Mouse (Mus musculus) adrenal gland, postnatal 4 days (tissue): ENCODE results near the gene Tmem206. TPM values are rescaled to one million over a fixed set of nuclear protein-coding genes. Genes with fewer than 3 reads are reported as not detected.

ENCODE experiments used
- DNase-seq, 2 experiments: peaks; one replicate each; pipeline ENCODE4 v3.0.0; 2021 to 2022; ENCODE audit warnings: low spot score in 2 of 2, mixed read lengths in 2 of 2
- total RNA-seq, 2 experiments: library from RNA; stranded (reverse); gene quantifications; 2 replicates each; pipeline ENCODE4 v1.2.3; 2021

The Tmem206 gene
- total RNA-seq, 2 experiments from 2014 or later: 8.0 to 10.4 TPM

- no peak for DNase-seq
Observed at GRCm38 (mm10) chr1:191307766-191308455, 17.8 kb upstream of the Tmem206 start.

DNA sequence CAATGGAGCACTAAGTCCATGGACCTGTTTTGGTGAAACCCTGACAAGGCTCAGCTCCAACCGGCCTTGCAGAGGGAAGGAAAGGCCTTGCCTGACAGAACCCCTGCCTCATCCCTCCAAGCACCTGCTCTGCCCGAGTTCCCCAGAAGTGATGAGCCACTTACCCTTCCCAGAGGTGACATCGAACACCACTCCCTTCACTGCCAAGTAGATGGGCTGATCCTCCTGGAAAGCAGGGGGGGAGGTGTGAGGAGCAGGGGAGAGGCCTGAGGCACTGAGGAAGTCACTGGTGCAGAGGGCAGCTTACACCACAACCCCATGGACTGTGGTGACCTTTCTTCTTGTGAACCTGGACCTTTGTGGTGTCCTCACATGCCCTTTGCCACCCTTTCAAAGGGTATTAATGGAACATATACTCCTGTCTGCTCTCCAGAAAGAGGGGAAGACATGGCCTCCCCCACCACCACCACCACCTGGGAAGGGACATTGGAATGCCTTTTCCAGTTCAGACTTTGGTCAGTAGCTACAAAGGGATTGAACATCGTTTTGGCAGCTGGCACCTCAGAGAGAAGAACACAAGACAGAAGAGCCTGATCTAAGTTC lies 14.3 kb upstream of the Tmem206 start:
- DNase-seq: no peak

DNA sequence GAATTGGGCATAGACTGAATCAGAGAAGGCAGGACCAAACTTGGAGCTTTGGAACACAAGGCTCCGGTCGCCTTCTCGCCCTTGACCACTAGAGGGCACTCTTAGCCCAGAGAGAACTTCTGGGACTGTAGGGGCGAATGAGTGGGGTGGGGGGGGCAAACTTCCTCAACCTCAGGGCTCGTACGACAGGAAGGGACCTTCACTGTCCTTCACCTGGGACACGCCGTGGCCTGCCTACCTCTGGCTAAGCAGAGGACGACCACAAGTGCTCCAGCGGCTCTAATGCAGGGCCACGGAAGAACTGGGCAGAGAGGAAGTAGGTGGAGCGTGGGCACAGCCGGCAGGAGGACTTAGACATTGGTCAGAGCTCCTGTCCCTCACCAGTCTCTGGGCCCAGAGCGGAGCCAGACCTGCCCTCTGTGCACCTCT lies 13.2 kb upstream of the Tmem206 start:
- peak in 1 of 2 experiments; percentile 70 for DNase-seq

GRCm38 (mm10) chr1:191313158-191313557 lies 12.6 kb upstream of the Tmem206 start:
- no peak for DNase-seq

GRCm38 (mm10) chr1:191313926-191314325 lies 11.8 kb upstream of the Tmem206 start:
- no peak for DNase-seq

DNA sequence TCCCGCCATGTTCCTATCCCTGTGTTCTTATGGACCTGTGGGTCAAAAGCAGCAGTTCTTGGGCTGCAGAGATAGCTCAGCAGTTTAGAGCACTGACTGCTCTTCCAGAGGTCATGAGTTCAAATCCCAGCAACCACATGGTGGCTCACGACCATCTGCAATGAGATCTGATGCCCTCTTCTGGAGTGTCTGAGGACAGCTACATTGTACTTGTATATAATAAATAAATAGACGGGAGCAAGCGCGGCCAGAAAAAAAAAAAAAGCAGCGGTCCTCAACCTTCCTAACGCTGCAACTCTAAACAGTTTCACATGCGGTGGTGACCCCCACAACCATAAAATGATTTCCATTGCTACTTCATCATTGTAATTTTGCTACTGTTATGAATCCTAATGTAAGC lies 8.9 kb upstream of the Tmem206 start:
- no peak for DNase-seq

DNA sequence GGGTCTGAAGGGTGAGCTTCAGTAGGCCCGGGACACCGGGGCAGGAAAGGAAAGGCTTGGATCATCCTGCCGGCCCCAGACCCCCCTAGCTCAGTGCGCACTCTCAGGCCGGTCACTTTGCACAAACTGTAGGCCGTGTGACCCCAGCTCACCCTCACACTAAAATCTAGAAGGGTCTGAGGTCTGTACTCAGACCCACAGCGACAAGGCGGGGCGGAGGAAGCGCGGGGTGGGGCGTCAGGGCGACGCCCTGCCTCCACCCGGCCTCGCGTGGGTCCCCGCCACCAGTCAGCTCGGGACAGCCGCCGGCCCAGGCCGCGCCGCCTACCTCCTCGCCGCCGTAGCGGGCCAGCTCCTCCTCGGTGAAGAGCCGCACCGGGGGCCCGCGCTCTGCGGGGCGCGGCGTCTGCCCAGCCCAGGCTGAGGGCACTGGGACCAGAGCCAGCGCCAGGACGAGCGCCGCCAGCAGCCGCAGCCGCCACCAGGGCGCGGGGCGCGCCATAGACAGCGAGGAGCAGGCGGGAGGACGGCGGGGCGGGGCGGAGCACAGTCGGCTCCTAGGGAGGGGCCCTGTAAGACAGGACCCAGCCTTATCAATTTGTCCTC lies 8.0 kb upstream of the Tmem206 start, which contains the start of gene Nenf:
Nenf (minus strand) TSS at position 604 of the 606 bp plus-strand sequence.
- DNase-seq: peak; percentile 58 to 70

- DNase-seq: peak in 1 of 2 experiments; percentile 45
Observed at GRCm38 (mm10) chr1:191318686-191319085, 7.0 kb upstream of the Tmem206 start.

DNA sequence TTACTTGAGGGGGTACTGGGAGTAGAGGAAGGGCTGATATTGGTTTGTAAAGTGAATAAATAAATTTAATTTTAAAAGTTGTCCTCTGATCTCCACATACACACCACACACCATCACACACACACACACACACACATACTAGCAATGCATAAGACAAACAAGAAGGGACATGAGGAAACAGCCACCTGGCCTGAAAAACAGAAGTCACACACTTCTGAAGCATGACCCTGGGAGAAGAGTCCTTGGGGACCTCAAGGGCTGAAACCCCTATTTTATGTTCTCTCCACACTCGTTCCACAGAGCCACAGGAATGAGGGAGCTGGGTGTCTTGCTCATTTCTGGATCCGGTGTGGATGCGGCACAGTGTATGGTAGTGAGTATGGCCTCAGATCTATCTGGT lies 2.3 kb upstream of the Tmem206 start:
- no peak for DNase-seq

DNA sequence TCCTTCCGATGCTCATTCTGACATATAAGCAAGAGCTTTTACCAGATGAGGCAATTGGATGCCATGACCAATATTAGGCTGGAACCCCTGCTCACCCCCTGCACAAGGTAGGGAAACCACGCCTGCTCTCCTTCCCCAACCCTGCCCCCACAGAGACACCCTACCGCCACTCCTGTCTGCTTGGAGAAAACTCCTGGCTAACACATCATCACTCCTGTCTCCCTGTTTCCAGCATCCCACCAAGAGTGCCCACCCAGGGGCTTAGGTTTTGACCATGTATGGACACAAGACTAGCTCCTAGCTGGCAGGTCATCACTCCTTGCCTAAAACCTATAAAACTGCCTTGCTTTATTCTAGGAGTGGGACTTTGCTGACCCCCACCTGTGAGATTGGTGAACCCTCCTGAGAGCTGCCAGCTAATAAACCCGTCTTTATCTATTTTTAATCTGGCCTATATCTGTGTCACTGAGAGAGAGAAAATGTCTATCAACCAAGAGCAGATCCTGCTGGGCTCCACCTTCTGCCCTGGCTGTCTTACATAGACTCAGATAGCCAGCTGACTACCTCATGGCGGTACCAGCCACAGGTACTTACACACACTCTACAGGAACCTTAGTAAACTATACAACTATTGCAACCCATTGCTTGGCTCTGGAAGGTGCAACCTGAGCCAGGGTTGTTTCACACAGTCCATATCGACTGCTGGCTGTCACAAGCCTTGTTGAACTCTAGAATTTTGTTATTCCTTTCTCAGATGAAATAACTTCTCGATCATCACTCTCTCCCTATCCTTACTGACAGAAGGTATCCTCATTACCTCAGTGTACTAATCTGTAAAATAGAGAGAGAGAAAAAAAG lies 750 bp upstream of the Tmem206 start:
- DNase-seq: no peak

DNA sequence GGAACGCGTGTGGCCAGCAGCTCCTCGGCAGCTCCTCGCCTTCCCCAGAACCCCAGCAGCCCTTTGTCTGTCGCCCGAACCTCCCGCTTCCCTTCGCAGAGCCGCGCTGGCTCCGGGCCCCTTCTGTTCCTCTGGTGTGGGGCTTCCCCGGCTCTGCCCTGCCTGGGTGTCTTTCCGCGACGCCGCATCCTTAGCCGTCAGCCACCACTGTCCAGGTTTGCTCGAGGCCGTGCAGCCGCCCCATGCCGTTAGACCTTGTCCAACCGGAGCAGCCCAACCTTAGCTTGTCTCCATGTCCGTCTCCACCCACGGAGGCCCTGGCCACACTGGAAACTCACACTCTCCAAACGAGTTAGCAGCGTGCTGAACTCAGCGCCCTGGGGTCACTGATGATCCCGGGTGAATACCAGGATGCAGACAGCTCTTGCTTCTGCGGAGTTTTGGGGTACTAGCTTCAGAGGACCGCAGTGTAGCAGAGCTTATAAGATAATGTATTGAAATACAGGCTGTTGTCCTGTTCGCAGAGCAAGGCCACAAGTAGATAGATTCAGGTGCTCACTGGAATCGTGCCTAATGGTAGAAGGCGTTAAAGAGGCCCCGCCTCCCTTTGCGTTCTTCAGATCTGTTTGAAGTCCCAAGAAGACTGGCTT lies 646 bp downstream of the Tmem206 start:
- peak in 1 of 2 experiments; percentile 24 for DNase-seq

DNA sequence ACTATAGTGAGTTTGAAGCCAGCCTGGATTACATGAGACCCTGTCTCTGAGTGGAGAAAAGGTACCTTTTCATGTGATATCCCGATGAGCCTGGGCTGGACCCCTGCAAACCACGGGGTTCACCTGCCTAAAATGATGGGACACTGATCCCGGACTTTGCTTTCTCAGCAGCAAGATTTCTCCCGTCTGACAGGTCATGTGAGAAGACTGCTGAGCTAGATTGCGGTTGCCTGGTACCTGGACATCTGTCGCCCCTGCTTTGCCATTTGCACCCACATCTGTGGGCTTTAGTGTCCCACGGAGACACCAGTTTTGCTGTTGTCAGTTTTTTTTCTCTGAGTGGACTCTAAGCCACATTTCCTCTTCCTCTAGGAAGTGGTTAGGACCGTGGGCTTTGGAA lies 1.5 kb downstream of the Tmem206 start:
- no peak for DNase-seq

GRCm38 (mm10) chr1:191328019-191328441 lies 2.3 kb downstream of the Tmem206 start:
- no peak for DNase-seq

DNA sequence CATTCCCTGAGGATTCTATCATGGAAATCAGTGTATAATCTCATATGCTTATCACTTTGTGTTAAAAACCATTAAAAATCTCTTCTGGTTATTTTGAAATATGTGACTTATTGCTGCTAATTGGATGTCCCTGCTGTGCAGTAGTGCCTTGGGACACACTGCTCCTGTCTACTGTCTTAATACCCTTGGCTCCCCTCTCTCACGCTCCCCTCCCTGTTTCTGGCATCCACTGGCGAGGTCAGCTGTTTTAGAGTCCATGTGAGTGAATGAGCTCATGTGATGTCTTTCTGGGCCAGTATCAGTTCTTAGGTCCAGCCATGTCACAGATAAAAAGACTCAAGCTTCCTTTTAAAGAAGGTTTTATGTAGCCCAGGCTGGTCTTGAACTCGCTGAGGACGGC lies 4.6 kb downstream of the Tmem206 start:
- DNase-seq: no peak

- DNase-seq: no peak
Observed at GRCm38 (mm10) chr1:191334500-191334899, 8.8 kb downstream of the Tmem206 start.

- DNase-seq: no peak
Observed at GRCm38 (mm10) chr1:191339876-191340275, 14.2 kb downstream of the Tmem206 start.

GRCm38 (mm10) chr1:191340530-191340929 lies 14.8 kb downstream of the Tmem206 start:
- DNase-seq: no peak

GRCm38 (mm10) chr1:191347602-191348001 lies 21.9 kb downstream of the Tmem206 start:
- no peak for DNase-seq

DNA sequence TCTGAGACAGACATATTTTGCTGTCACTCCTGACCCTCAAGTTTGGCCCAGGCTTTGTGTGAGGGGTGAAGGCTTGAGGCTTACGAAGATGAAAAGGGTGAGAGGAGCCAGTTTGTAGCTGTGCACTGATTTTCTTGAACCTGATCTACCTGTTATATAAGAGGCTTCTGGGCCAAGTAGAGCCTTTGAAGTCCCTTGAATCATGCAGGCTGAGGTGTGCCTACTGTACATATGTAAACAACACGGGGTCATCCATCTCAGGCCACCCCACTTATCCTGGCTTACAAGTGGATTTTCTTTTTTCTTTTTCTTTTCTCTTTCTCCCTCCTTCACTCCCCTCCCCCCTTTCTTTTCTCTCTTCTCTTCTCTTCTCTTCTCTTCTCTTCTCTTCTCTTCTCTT lies 22.9 kb downstream of the Tmem206 start:
- DNase-seq: no peak

- no peak for DNase-seq
Observed at GRCm38 (mm10) chr1:191348996-191349395, 23.3 kb downstream of the Tmem206 start.

- DNase-seq: no peak
Observed at GRCm38 (mm10) chr1:191349486-191350037, 23.9 kb downstream of the Tmem206 start.
